Mouse (Mus musculus): Measurements from ENCODE around the gene Fam161a. TPM values are rescaled to one million over a fixed set of nuclear protein-coding genes. Genes with fewer than 3 reads are reported as not detected.

Fam161a gene
- polyA plus RNA-seq, 1 experiment from 2014 or later, result 4.2 TPM

Other genes with a start within 250 kb of the Fam161a start
- gene B3gnt2, start 146.6 kb upstream of the Fam161a start, polyA plus RNA-seq (2014; fragmentation: Nextera tagmentation; extraction: Ambion mirVana), result 1.9 and 2.4 TPM in 2 replicates
- gene Zrsr1, start 35.5 kb upstream of the Fam161a start, polyA plus RNA-seq (2014; fragmentation: Nextera tagmentation; extraction: Ambion mirVana), result 9.1 and 9.8 TPM in 2 replicates
- 1.7 and 5.9 TPM in 2 replicates for gene Gm28048, start 25.4 kb upstream of the Fam161a start, polyA plus RNA-seq (2014; fragmentation: Nextera tagmentation; extraction: Ambion mirVana)
- 230 and 258 TPM in 2 replicates for gene Commd1, start 25.1 kb upstream of the Fam161a start, polyA plus RNA-seq (2014; fragmentation: Nextera tagmentation; extraction: Ambion mirVana)
- gene Cct4, start 17.0 kb upstream of the Fam161a start, polyA plus RNA-seq (2014; fragmentation: Nextera tagmentation; extraction: Ambion mirVana), result 291 and 314 TPM in 2 replicates
- 88.5 and 93.6 TPM in 2 replicates for gene Xpo1, start 248.5 kb downstream of the Fam161a start, polyA plus RNA-seq (2014; fragmentation: Nextera tagmentation; extraction: Ambion mirVana)